Mouse (Mus musculus): ENCODE results near the gene Ccdc171.

DNA sequence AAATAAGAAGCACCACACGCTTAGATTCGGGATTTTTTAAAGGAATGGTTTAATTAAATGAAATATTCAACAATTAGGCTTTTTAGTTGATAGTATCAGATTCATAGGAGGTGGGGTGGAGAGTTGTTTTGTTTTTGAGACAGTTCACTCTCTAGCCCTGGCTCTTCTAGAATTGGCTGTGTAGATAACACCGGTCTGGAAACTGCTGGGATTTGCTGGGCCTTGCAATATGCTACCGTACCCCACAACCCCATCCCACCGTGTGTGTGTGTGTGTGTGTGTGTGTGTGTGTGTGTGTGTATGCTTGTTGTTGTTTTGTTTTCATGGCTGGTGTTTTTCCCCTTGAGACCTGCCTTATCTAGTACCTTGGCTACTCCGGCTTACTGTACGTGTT is 24.3 kb upstream of the Ccdc171 start:
- TF ChIP-seq CTCF (IDR thresholded peaks at IDR 0.05; ENCODE audit: control insufficient read depth, insufficient read depth, low read length) (no peak), POLR2A (IDR thresholded peaks at IDR 0.05; ENCODE audit: borderline replicate concordance, control insufficient read depth, low read depth, low read length) (no peak)
